Mouse (Mus musculus): Measurements from ENCODE around the gene Cdkn2d.

The Cdkn2d gene

DNA sequence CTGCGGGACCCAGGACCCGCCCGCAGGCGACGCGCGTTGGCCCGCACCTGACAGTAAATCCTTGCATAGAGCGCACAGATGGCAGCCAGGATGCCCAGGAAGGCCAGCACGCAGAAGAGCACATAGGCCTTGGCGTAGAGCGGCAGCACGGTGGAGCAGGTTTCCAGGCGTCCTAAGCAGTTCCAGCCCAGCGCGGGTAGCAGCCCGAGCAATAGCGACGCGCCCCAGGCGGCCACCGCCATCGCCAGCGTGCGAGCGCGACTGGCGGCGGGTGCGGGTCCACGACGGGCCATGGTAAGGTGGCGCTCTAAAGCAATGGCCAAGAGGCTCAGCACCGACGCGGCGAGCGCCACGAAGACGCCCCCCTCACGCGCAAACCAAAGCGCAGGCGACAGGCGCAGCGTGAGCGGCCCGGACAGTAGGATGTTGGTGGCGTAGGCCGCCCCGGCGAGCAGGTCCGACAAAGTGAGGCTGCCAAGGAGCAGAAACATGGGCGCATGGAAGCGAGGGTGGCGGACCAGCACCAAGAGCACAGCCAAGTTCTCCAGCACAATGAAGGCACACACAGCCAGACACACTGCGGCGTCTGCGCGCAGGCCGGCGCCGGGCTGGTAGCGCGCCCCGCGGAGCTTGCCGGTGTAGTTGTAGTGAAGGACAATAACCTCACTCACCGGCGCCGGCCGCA lies 46.6 kb downstream of the Cdkn2d start:
- DNase-seq (ENCODE audit: low spot score in 2 of 2) = no peak

DNA sequence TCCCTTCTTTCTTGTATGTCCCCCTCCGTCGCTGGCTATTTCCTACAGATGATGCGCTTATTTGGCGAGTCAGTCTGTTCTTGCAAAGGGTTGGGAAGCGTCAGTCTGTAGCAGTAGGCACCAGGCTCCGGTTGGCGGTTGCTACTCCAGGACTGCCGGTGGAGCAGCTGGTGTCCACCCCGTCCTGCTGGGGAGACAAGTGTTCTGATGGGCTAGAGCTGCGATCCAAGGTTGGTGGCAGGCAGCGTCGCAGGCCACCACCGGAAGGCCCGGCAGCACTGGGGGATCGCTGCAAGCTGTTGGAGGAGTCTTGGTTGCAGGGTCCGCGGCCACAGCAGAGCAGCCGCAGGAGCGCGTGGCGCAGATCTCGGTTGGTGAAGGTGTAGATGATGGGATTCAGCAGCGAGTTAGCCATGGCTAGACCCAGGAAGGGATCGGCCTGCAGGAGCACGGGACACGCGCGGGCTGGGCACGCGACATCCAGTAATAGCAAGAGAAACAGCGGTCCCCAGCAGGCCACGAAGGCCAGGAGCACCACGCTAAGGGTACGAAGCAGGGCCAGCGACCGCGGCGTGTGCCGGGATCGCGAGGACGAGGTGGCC lies 47.3 kb downstream of the Cdkn2d start:
- DNase-seq (ENCODE audit: low spot score in 2 of 2) = no peak

DNA sequence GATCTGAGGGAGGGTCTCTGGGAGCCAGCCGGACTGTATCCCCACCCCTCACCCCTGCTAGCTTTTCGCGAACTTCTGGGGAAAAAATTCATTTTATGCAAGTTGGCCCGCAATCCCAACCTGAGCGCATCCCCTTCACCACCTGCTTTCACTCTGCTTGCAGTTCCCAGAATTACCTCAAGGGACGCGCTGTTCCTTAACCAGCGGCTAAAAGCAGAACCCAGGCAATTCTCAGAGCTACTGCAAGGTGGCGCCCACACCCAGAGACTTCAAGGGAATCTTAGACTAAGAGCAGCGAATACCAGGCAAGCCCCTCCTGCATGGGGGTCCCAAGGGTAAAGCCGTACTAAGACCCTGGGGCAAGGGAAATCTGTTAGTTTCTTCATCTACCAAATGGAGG lies 49.9 kb downstream of the Cdkn2d start:
- DNase-seq (ENCODE audit: low spot score in 2 of 2) = peak; percentile 53 to 72

DNA sequence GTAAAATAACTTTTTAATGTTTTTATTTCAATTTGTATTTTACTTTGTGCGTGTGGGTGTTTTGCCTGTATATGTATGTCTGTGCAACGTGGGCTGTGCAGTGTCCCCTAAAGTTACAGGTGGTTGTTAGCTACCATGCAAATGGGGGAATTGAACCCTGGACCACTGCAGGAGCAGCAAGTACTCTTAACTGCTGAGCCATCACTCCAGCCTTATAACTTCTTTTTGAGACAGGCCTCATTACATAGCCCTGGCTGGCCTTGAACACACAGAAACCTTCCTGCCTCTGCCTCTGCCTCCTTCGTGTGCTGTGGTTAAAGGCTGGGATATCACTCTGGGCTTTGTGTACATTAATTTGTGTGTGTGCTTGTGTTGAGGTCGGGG lies 51.8 kb downstream of the Cdkn2d start:
- DNase-seq (ENCODE audit: low spot score in 2 of 2) = no peak

DNA sequence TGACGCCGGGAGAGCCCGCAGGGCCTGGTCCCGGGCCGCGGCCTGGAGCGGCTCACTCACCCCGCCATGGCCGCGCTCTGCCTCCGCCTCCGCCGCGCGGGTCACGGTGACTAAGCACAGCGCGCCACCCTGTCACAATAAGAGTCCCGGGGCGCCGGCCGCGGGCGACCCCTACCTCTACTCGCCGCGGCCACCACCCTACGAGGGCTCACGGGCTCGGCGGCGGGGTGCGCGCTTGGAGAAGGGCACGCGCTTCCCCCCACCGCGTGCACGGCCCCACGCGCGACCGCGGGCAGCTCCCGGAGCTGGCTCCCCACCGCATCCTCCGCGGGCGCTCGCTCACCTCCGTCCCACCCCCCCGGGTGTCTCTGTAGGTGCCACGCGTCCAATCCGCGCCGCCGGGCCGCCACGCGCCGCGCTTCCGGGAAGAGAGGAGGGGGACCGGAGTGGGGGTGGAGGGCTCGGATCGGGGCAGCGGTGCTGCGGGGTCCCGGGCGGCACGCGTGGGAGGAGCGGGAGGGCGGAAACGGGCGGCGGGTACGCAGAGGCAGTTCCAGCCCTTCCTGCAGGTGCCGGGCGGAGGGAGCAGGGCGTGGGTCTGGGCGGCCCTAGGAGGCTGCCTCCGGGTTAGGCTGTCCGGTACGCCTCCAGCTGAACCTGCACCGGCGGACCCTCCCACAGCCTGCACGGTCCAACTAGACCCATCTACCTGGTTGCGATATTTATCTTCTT lies 52.3 kb downstream of the Cdkn2d start, which contains the start of gene Keap1:
Gene Keap1, minus strand, starts transcription at position 629 of the 732 bp plus-strand sequence.
- DNase-seq (ENCODE audit: low spot score in 2 of 2) = peak; percentile 70 to 76
